Comparison of ENCODE assay signal across 8 mouse cellular contexts in the genomic region with DNA sequence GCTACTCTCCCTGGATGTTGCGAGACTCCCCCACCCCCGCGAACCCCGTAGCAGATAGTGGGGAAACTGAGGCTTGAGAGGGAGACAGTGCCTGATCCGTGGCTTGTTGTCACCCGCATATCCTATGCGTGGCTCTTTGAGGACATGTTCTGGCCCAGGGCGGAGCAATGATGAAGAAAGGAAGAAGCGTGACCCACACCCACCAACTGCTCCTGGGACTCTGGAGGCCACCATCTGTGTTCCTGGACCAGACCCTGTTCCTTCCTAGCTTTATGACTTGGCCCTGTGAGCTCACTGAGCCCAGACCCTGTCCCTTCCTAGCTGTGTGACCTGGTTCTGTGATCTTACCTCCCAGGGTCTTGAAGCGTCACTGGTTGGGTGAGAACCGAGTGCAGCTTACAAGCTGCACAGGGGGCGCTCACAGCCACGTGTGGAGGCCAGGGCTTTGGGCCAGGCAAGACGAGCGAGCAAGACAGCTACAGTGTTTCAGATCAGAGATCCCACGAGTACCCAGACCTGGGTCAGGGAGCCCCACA. TPM values are rescaled to one million over a fixed set of nuclear protein-coding genes. Genes with fewer than 3 reads are reported as not detected.
A peak's percentile ranks its signal among the peaks of the same experiment; 100 is the strongest.
DNase-seq lines count a peak whose midpoint lies in the region; ATAC-seq lines count a peak whose summit lies in the region.

No protein-coding gene starts in this region.

- H3K9me3 ChIP-seq in heart, embryonic 16.5 days (replicated peaks; ENCODE audit: control insufficient read depth, low read length): no peaks in the 10 kb centered on the region
- H3K9me3 ChIP-seq in limb, embryonic 12.5 days: no peaks in the 10 kb centered on the region
- H3K9me3 ChIP-seq in midbrain, embryonic 13.5 days: no peaks in the 10 kb centered on the region

- peak overlapping the region; percentile 76 for H3K9ac ChIP-seq in heart, embryonic 16.5 days (ENCODE audit: low read length)
- H3K9ac ChIP-seq in limb, embryonic 12.5 days (replicated peaks): peak overlapping the region; percentile 45
- H3K9ac ChIP-seq in midbrain, embryonic 13.5 days (replicated peaks): peak overlapping the region; percentile 67

- H3K4me2 ChIP-seq in heart, embryonic 16.5 days (ENCODE audit: low read depth, low read length): peak overlapping the region; percentile 85
- H3K4me2 ChIP-seq in limb, embryonic 12.5 days: peak overlapping the region; percentile 59
- peak overlapping the region; percentile 65 for H3K4me2 ChIP-seq in midbrain, embryonic 13.5 days (replicated peaks)

- peak overlapping the region; percentile 89 for H3K27ac ChIP-seq in heart, embryonic 16.5 days (ENCODE audit: low read length)
- peak overlapping the region; percentile 98 for H3K27ac ChIP-seq in limb, embryonic 12.5 days
- peak overlapping the region; percentile 83 for H3K27ac ChIP-seq in midbrain, embryonic 13.5 days

- peak; percentile 5; the same call in 1 of the 2 replicates for ATAC-seq in heart, embryonic 16.5 days (replicated peaks; ENCODE audit: extremely low read depth, insufficient read depth, low FRiP score)
- peak; percentile 3 for ATAC-seq in limb, embryonic 12.5 days (ENCODE audit: insufficient number of reproducible peaks, insufficient read depth, low FRiP score, low TSS enrichment, low read depth)
- ATAC-seq in midbrain, embryonic 13.5 days: no peak

- DNase-seq in left cerebral cortex, postnatal 4 days: peak; percentile 42
- no peak for DNase-seq in left cerebral cortex, postnatal 36 days (ENCODE audit: low spot score in 2 of 2)
- DNase-seq in embryo, embryonic 11 days: peak; percentile 75
- no peak for DNase-seq in cerebellum, postnatal 36 days
- no peak for DNase-seq in spleen, postnatal 14 days (ENCODE audit: low spot score in 2 of 2)

- H3K27me3 ChIP-seq in heart, embryonic 16.5 days (ENCODE audit: control insufficient read depth, insufficient read depth, low read length): no peaks in the 10 kb centered on the region; the same call in 1 of the 2 replicates
- H3K27me3 ChIP-seq in limb, embryonic 12.5 days: no peaks in the 10 kb centered on the region
- peaks cover 24% of the 10 kb centered on the region for H3K27me3 ChIP-seq in midbrain, embryonic 13.5 days

- peak overlapping the region; percentile 50 for H3K4me3 ChIP-seq in heart, embryonic 16.5 days (ENCODE audit: low read length)
- H3K4me3 ChIP-seq in limb, embryonic 12.5 days (replicated peaks): peak overlapping the region; percentile 34
- H3K4me3 ChIP-seq in midbrain, embryonic 13.5 days (replicated peaks): peak overlapping the region; percentile 32

- WGBS in heart, embryonic 16.5 days: 11% methylated on average over 16 of the region's 16 CpGs
- WGBS in limb, embryonic 12.5 days: 5% methylated on average over 16 of the region's 16 CpGs
- WGBS in midbrain, embryonic 13.5 days: 12% methylated on average over 16 of the region's 16 CpGs

- intact Hi-C loops in left cerebral cortex, postnatal 4 days (cut with DNase I): no loop called here
- intact Hi-C loops in left cerebral cortex, postnatal 36 days (cut with DNase I): no loop called here

- no peaks in the 10 kb centered on the region for H3K36me3 ChIP-seq in heart, embryonic 16.5 days (ENCODE audit: control insufficient read depth, insufficient read depth)
- no peaks in the 10 kb centered on the region for H3K36me3 ChIP-seq in limb, embryonic 12.5 days
- no peaks in the 10 kb centered on the region for H3K36me3 ChIP-seq in midbrain, embryonic 13.5 days

- H3K4me1 ChIP-seq in heart, embryonic 16.5 days (ENCODE audit: control insufficient read depth, insufficient read depth, low read length): peaks cover 40% of the 10 kb centered on the region
- peaks cover 86% of the 10 kb centered on the region for H3K4me1 ChIP-seq in limb, embryonic 12.5 days (replicated peaks)
- peaks cover 52% of the 10 kb centered on the region for H3K4me1 ChIP-seq in midbrain, embryonic 13.5 days (replicated peaks)

RNA-seq across cellular contexts. Expression of gene Gse1, which starts 48.7 kb away (rescaled TPM):
- 10 to 100 TPM; 57.4 to 59.3 TPM for total RNA-seq in left cerebral cortex, postnatal 4 days (2021)
- 10 to 100 TPM; 64.1 to 87.6 TPM for total RNA-seq in left cerebral cortex, postnatal 36 days (2021)
- polyA plus RNA-seq in heart, embryonic 16.5 days (2015; fragmentation: Nextera tagmentation; extraction: Ambion mirVana): 7.7 and 9.7 TPM in 2 replicates
- 7.6 and 9.1 TPM in 2 replicates for polyA plus RNA-seq in limb, embryonic 12.5 days (2016; fragmentation: Nextera tagmentation; extraction: Ambion mirVana)
- 22.3 and 22.5 TPM in 2 replicates for polyA plus RNA-seq in midbrain, embryonic 13.5 days (2015; fragmentation: Nextera tagmentation; extraction: Ambion mirVana)

Comparison
In these comparisons a context has a peak if more than half of its experiments do, and no peak if none do; other contexts are left out.
1. DNase-seq: peak in left cerebral cortex, postnatal 4 days (single experiment) and embryo, embryonic 11 days (single experiment); none in left cerebral cortex, postnatal 36 days (0 of 2), cerebellum, postnatal 36 days (0 of 2) and spleen, postnatal 14 days (0 of 2).
2. Peak in every context shown above with its lines, with median percentiles within 50 percentile points of each other: H3K27ac ChIP-seq, H3K4me2 ChIP-seq, H3K4me3 ChIP-seq and H3K9ac ChIP-seq.